8 mouse cellular contexts compared by ENCODE assay signal in genomic region chr1:74791249-74791648, GRCm38 (mm10). TPM values are rescaled to one million over a fixed set of nuclear protein-coding genes. Genes with fewer than 3 reads are reported as not detected.
A peak's percentile ranks its signal among the peaks of the same experiment; 100 is the strongest.
DNase-seq lines count a peak whose midpoint lies in the region; ATAC-seq and TF ChIP-seq lines count a peak whose summit lies in the region.

Wnt10a (plus strand) TSS chr1:74791516.

- no peaks in the 10 kb centered on the region for H3K36me3 ChIP-seq in limb, embryonic 14.5 days (ENCODE audit: control insufficient read depth, insufficient read depth, low read length)
- no peaks in the 10 kb centered on the region for H3K36me3 ChIP-seq in stomach, postnatal 0 days (ENCODE audit: control insufficient read depth, insufficient read depth, low read length)

- peak within 1 kb of the TSS; percentile 65 for H3K4me2 ChIP-seq in limb, embryonic 14.5 days (replicated peaks; ENCODE audit: low read depth, low read length, severe bottlenecking)
- peak within 1 kb of the TSS; percentile 58 for H3K4me2 ChIP-seq in stomach, postnatal 0 days (replicated peaks; ENCODE audit: low read depth)

- DNase-seq in adrenal gland, postnatal 14 days, result peak; percentile 52
- DNase-seq in adrenal gland, postnatal 10 days, result no peak
- peak; percentile 79 to 83 for DNase-seq in spleen, postnatal 36 days (ENCODE audit: low spot score in 2 of 2)
- DNase-seq in spleen, postnatal 14 days (ENCODE audit: low spot score in 2 of 2), result no peak
- no peak for DNase-seq in limb, embryonic 14.5 days (ENCODE audit: low spot score)
- no peak for DNase-seq in stomach, postnatal 0 days (ENCODE audit: low spot score)
- DNase-seq in embryo, embryonic 10.5 days (ENCODE audit: low spot score), result no peak
- DNase-seq in T-cell, adult 2 months (ENCODE audit: low spot score), result no peak

- H3K9ac ChIP-seq in limb, embryonic 14.5 days (ENCODE audit: low read depth, low read length, severe bottlenecking), result peak within 1 kb of the TSS; percentile 34
- peak within 1 kb of the TSS; percentile 59 for H3K9ac ChIP-seq in stomach, postnatal 0 days (ENCODE audit: low read length)

- H3K27ac ChIP-seq in limb, embryonic 14.5 days (replicated peaks; ENCODE audit: low read depth, low read length), result no peak within 1 kb of the TSS
- H3K27ac ChIP-seq in stomach, postnatal 0 days (replicated peaks), result peak within 1 kb of the TSS; percentile 61

- no peaks in the 10 kb centered on the region for H3K9me3 ChIP-seq in limb, embryonic 14.5 days (ENCODE audit: control insufficient read depth, low read length)
- no peaks in the 10 kb centered on the region for H3K9me3 ChIP-seq in stomach, postnatal 0 days (ENCODE audit: control insufficient read depth, low read length)

- TF ChIP-seq CTCF in stomach, postnatal 0 days (IDR thresholded peaks at IDR 0.05; ENCODE audit: low read depth), result no peak

- peaks cover 36% of the 10 kb centered on the region for H3K4me1 ChIP-seq in limb, embryonic 14.5 days (ENCODE audit: control insufficient read depth, insufficient read depth, low read length)
- 0 out of 2 replicates have a peak, but pooled peaks cover 2% of the 10 kb centered on the region for H3K4me1 ChIP-seq in stomach, postnatal 0 days (replicated peaks; ENCODE audit: control insufficient read depth, insufficient read depth)

- no peak for TF ChIP-seq EP300 in stomach, postnatal 0 days (optimal IDR thresholded peaks at IDR 0.05)

- no peak for TF ChIP-seq POLR2A in limb, embryonic 14.5 days (IDR thresholded peaks at IDR 0.05; ENCODE audit: borderline replicate concordance, extremely low read depth, insufficient read depth, insufficient read length)

- no peak for ATAC-seq in limb, embryonic 14.5 days (ENCODE audit: low FRiP score, low read depth)
- ATAC-seq in stomach, postnatal 0 days (ENCODE audit: low FRiP score, low TSS enrichment), result peak; percentile 36

- H3K27me3 ChIP-seq in limb, embryonic 14.5 days (ENCODE audit: control insufficient read depth, insufficient read depth, low read length), result peaks cover 75% of the 10 kb centered on the region
- H3K27me3 ChIP-seq in stomach, postnatal 0 days (ENCODE audit: control insufficient read depth, insufficient read depth, low read length), result peaks cover 13% of the 10 kb centered on the region; the same call in 1 of the 2 replicates

- 2% methylated on average over 11 of the region's 11 CpGs for WGBS in limb, embryonic 14.5 days
- WGBS in stomach, postnatal 0 days, result 4% methylated on average over 10 of the region's 11 CpGs

- H3K4me3 ChIP-seq in limb, embryonic 14.5 days (replicated peaks; ENCODE audit: low read length), result peak within 1 kb of the TSS; percentile 35
- peak within 1 kb of the TSS; percentile 37 for H3K4me3 ChIP-seq in stomach, postnatal 0 days (ENCODE audit: low read depth, low read length)

RNA-seq across cellular contexts. Expression of gene Wnt10a, which starts in this region (rescaled TPM):
- 0.30 TPM in 2 replicates for total RNA-seq in adrenal gland, postnatal 14 days (2021)
- under 1 TPM; 0.27 to 0.57 TPM for total RNA-seq in adrenal gland, postnatal 10 days (2021)
- polyA plus RNA-seq in limb, embryonic 14.5 days (2012; rRNA removed), result 3.8 and 4.7 TPM in 2 replicates
- polyA plus RNA-seq in limb, embryonic 14.5 days (2014; fragmentation: Nextera tagmentation; extraction: Ambion mirVana), result 8.3 and 9.3 TPM in 2 replicates
- 8.7 and 10.6 TPM in 2 replicates for polyA plus RNA-seq in stomach, postnatal 0 days (2015; fragmentation: Nextera tagmentation; extraction: Ambion mirVana)

Comparison
In these comparisons a context has a peak if more than half of its experiments do, and no peak if none do; other contexts are left out.
1. DNase-seq: peak in spleen, postnatal 36 days (2 of 2); none in adrenal gland, postnatal 10 days (single experiment), spleen, postnatal 14 days (0 of 2), limb, embryonic 14.5 days (single experiment), stomach, postnatal 0 days (single experiment), embryo, embryonic 10.5 days (single experiment) and T-cell, adult 2 months (single experiment).
2. Peak in DNase-seq in adrenal gland, postnatal 14 days; RNA of the gene not detected or under 1 TPM.